Mouse (Mus musculus) kidney, embryonic 16.5 days (tissue): ENCODE measurements around the gene Ppp1r1b. TPM values are rescaled to one million over a fixed set of nuclear protein-coding genes. Genes with fewer than 3 reads are reported as not detected.

Source experiments
- ATAC-seq: fragments of 200-750 bp; cut with Nextera tagmentation; 2 replicates; pipeline ENCODE4 v1.8.0; 2017; ENCODE audit warnings: moderate TSS enrichment; ENCODE audit not compliant: low FRiP score, low TSS enrichment
- H3K27ac ChIP-seq: fragments of 300-500 bp; sonication (generic); 2 replicates; pipeline ENCODE4 v1.5.1; 2014; ENCODE audit warnings: low read length
- H3K27me3 ChIP-seq: fragments of 300-500 bp; sonication (generic); 2 replicates; pipeline ENCODE4 v1.6.1; 2014; ENCODE audit warnings: low read length, control low read depth, mixed read lengths; ENCODE audit not compliant: insufficient read depth
- H3K36me3 ChIP-seq: fragments of 300-500 bp; sonication (generic); 2 replicates; pipeline ENCODE4 v1.6.1; 2014; ENCODE audit warnings: low read length, control low read depth, mixed read lengths; ENCODE audit not compliant: insufficient read depth
- H3K4me1 ChIP-seq: fragments of 300-500 bp; sonication (generic); 2 replicates; pipeline ENCODE4 v1.6.1; 2014; ENCODE audit warnings: low read length, control low read depth, mixed read lengths; ENCODE audit not compliant: insufficient read depth
- H3K4me2 ChIP-seq: fragments of 300-500 bp; sonication (generic); replicated peaks from 2 replicates; pipeline ENCODE4 v1.6.1; 2014; ENCODE audit warnings: low read depth, low read length
- H3K4me3 ChIP-seq: fragments of 300-500 bp; sonication (generic); 2 replicates; pipeline ENCODE4 v1.5.1; 2014; ENCODE audit warnings: mild to moderate bottlenecking, low read length
- H3K9ac ChIP-seq: fragments of 300-500 bp; sonication (generic); replicated peaks from 2 replicates; pipeline ENCODE4 v1.6.1; 2014; ENCODE audit warnings: low read length
- H3K9me3 ChIP-seq: fragments of 300-500 bp; sonication (generic); 2 replicates; pipeline ENCODE4 v1.6.1; 2016; ENCODE audit warnings: low read length, control low read depth
- WGBS: fragments of 180-500 bp; shearing (Covaris S2); extraction: QIAGEN DNeasy Blood & Tissue Kit; methylation state at CpG from one replicate; pipeline ENCODE4 v1.1.7; 2014; 5-methylcytosine and 5-hydroxymethylcytosine counted together
- polyA plus RNA-seq: library from polyadenylated mRNA; unstranded; fragments of >200 nt; fragmentation: Nextera tagmentation; extraction: Ambion mirVana; gene quantifications from 2 replicates; pipeline ENCODE4 v1.2.1, GENCODE M21; 2015

Gene Ppp1r1b
- 5.4 and 5.8 TPM in 2 replicates for polyA plus RNA-seq

DNA sequence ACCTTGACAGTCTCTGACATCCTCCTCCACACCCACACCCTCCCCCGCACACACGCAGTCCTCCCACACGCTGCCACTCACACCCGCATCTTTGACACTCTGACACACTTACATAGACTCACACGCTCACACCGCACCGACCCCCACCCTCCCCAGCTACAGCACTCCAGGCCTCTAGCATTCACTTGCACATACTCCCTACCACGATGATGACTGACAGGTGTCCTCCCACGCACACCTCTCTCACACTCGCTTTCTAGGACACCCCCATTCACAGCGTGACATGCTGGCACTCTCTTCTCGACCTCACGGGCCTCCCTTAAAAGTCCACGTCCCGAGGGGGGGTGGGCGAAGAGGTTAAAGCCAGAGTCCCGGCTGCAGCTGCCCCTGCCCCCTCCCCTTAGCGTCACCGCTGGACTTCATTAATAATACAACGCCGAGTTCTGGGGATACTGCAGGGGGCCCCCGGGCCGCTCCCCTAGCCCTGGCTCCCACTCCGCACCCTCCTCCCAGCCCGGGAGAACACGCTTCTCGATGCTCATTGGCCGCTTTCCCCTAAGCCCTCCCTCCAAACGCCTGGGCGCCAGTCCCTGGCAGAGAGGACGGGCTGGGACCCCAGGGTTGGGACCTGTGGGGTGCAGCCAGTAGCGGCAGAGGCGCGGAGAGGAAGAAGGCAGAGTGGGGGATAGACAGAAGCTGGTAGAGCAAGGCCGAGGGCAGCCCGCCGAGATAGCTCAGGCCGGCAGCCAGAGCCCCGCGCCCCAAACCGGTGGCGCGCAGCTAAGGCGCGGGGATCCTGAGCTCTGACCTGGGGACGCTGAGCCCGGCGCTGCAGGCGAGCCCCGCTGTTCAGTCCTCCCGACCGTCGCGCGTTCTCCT lies at the start of gene Ppp1r1b:
Ppp1r1b (plus strand) TSS at position 322 of the 879 bp plus-strand sequence.
- Histone ChIP-seq H3K9ac (peak within 1 kb of the TSS; percentile 67), H3K27me3 (peaks cover 74% of the 10 kb centered on the region), H3K4me1 (peaks cover 17% of the 10 kb centered on the region), H3K4me2 (peak within 1 kb of the TSS; percentile 97), H3K36me3 (no peaks in the 10 kb centered on the region), H3K4me3 (peak within 1 kb of the TSS; percentile 61), H3K27ac (no peak within 1 kb of the TSS), H3K9me3 (no peaks in the 10 kb centered on the region)
- ATAC-seq = 0 out of 2 replicates have a peak, but pooled peaks have one; percentile 53
- under 1% methylated on average over 55 of the region's 55 CpGs for WGBS

DNA sequence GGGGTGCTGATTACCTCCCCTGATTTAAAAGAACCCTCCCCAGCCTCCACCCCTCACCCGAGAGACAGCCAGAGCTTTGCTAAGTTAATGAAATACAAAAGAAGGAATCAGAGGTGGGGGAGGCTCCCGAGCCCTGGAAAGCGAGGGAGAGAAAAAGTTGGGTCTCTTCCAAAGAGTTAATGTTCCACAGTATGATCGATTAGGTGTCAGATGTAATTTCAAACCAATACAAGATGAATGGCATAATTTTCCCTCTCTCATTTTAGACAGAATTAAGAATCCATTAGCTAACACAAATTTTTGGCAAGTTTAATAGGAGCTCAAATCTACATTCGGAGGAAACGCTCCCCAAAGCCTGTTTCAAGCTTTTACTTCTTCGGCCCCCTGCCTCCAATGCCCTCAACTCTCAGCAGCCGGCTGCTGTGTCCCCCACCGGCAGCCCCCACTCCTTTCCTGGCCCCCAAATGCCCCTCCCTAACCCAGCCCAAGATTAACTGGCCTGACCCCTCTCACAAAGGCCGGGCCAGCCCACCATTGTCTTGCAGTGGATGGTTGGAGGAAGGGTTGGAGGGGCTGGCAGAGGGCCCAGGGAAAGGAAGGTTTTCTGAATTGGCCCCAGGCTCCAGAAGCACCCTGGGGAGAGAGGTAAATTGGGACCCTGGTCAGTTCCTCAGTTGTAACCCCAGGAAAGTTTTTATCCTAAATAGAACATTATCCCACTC lies 49.6 kb upstream of the Ppp1r1b start:
- Histone ChIP-seq H3K4me1 (peaks cover 36% of the 10 kb centered on the region), H3K4me2 (no peak overlapping the region), H3K27me3 (peaks cover 7% of the 10 kb centered on the region), H3K4me3 (no peak overlapping the region), H3K9ac (0 out of 2 replicates have a peak overlapping the region, but pooled peaks have one; percentile 35), H3K9me3 (no peaks in the 10 kb centered on the region), H3K36me3 (no peaks in the 10 kb centered on the region), H3K27ac (no peak overlapping the region)
- WGBS = 9% methylated on average over 10 of the region's 10 CpGs
- no peak for ATAC-seq

DNA sequence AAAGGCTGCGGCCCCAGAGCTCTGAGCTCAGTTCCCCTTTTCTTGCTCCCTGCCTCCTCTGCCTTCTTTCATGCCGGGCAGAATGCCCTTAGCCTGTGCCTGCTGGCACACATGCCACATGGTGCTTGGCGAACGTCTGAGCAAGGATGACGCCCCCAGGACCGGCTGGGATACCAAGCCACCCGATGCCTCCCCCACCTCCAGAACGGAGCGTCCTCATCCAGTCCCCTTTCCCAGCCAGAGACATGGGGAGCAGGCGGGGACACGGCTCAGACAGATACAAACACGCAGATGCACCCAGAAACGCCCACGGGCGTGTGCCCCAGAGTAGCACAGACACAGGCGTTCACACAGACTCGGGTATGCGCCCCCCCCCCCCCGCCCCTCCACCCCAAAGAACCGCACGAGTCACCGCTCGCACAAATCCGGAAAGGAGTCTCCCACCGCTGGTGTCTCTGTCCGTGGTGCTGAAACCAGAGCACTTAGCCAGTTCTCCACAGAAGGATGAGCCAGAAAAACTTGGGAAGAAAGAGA lies 34.3 kb upstream of the Ppp1r1b start:
- Histone ChIP-seq H3K4me3 (no peak overlapping the region), H3K9me3 (no peaks in the 10 kb centered on the region), H3K4me1 (no peaks in the 10 kb centered on the region), H3K36me3 (no peaks in the 10 kb centered on the region), H3K4me2 (no peak overlapping the region), H3K27ac (no peak overlapping the region), H3K9ac (no peak overlapping the region), H3K27me3 (peaks cover 76% of the 10 kb centered on the region)
- 1% methylated on average over 26 of the region's 26 CpGs for WGBS
- ATAC-seq = no peak

DNA sequence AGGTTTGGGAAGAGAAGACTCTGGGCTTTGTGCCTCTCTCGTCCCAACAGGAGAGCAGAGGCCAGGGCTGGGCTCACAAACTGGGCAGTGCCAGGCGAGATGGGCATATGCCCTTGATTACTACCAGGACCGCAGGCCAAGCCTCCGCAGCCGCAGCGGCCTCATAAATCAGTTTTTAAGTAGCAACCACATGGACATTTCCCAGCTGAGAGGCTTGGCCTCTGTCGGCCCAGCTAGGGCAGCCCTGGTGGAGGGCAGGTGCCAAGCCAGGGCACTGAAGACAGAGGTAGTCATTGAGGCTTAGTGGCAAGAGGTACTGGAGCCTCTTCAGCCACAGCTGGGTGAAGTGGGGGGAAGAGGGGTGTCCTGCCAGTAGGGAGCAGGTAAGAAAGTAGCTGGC lies 30.7 kb upstream of the Ppp1r1b start:
- H3K4me2 ChIP-seq = no peak overlapping the region
- H3K36me3 ChIP-seq = no peaks in the 10 kb centered on the region
- no peak for ATAC-seq
- no peak overlapping the region for H3K4me3 ChIP-seq
- WGBS = 2% methylated on average over 7 of the region's 7 CpGs
- H3K27me3 ChIP-seq = peaks cover 94% of the 10 kb centered on the region
- no peaks in the 10 kb centered on the region for H3K4me1 ChIP-seq
- no peak overlapping the region for H3K9ac ChIP-seq
- no peak overlapping the region for H3K27ac ChIP-seq
- H3K9me3 ChIP-seq = no peaks in the 10 kb centered on the region

DNA sequence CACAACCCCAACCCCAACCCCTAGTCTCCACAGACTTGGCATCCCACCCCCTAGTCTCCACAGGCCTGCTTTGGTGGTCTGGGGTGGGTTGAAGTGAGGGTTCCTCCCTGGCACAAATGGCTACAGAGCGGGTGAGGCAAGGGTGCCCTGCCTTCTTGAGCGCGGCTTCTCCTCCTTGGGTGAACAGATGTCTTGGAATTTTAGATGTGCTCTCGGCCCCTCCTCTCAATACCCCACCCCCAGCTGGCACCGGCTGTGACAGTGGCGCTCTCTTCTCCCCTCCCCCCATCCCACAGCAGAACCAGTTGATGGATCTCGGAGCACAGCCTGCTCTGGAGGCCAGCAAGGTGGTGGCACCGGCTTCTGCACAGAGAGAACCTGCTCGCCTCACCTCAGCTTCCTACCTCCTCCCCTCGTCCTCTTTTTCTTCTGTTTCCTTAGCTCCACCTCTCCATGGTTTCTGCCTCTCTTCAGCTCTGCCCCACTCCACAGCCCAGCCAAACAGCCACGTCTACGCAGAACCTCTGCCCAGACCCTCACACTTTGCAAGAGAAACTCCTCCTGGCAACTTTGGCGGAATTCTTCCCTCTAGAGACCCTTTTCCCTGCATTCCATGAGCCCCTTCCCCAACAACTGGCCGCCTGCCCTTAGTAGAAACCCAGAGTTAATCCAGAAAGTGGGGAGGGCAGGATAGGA lies 29.6 kb upstream of the Ppp1r1b start:
- no peak overlapping the region for H3K4me2 ChIP-seq
- H3K36me3 ChIP-seq = no peaks in the 10 kb centered on the region
- no peak overlapping the region for H3K4me3 ChIP-seq
- peaks cover 98% of the 10 kb centered on the region for H3K27me3 ChIP-seq
- H3K9me3 ChIP-seq = no peaks in the 10 kb centered on the region
- no peak overlapping the region for H3K27ac ChIP-seq
- no peak overlapping the region for H3K9ac ChIP-seq
- H3K4me1 ChIP-seq = no peaks in the 10 kb centered on the region
- WGBS = 2% methylated on average over 14 of the region's 14 CpGs
- ATAC-seq = no peak

DNA sequence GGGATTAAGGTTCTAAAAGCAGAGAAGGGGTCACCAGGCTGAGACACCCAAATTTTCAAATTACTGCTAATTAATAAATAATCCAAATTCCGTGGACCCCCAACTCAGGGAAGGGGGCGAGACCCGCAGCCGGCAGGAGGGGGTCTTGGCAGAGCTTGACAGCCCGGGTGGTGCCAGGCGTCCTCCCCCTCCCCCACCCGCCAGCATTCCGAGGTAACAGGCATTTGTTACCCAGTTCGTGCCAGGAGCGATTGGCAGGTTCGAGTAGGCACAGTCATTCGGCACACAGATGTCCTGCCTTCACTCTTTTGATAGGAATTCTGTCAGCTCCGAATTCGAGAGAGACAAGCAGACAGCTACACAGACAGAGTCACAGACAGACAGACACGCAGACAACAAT lies 29.1 kb upstream of the Ppp1r1b start:
- Histone ChIP-seq H3K27me3 (peaks cover 99% of the 10 kb centered on the region), H3K27ac (no peak overlapping the region), H3K9me3 (no peaks in the 10 kb centered on the region), H3K4me1 (no peaks in the 10 kb centered on the region), H3K36me3 (no peaks in the 10 kb centered on the region), H3K9ac (no peak overlapping the region), H3K4me2 (no peak overlapping the region), H3K4me3 (no peak overlapping the region)
- 2% methylated on average over 15 of the region's 15 CpGs for WGBS
- no peak for ATAC-seq

DNA sequence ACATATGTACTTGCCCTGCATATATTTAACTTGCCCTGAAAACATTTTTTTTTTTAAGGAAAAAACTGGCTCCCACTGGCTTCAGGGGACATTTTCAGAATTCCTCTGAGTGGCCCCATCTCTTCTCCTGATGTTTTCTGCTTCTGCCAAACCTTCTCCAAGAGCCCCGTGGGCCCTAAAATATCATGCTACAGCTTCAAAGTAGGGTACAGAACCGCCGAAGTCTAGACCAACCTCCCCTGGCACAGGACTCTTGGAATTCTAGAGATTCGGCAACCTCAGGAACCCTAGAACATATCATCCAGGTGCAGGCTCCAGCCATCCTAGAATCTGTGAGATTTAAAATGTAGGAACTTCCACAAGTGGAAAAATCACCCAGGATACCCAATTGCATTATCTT lies 28.7 kb upstream of the Ppp1r1b start:
- no peak overlapping the region for H3K27ac ChIP-seq
- no peaks in the 10 kb centered on the region for H3K36me3 ChIP-seq
- ATAC-seq = no peak
- peaks cover 99% of the 10 kb centered on the region for H3K27me3 ChIP-seq
- no peaks in the 10 kb centered on the region for H3K4me1 ChIP-seq
- H3K4me3 ChIP-seq = no peak overlapping the region
- no peaks in the 10 kb centered on the region for H3K9me3 ChIP-seq
- no peak overlapping the region for H3K4me2 ChIP-seq
- 10% methylated on average over 4 of the region's 4 CpGs for WGBS
- no peak overlapping the region for H3K9ac ChIP-seq

DNA sequence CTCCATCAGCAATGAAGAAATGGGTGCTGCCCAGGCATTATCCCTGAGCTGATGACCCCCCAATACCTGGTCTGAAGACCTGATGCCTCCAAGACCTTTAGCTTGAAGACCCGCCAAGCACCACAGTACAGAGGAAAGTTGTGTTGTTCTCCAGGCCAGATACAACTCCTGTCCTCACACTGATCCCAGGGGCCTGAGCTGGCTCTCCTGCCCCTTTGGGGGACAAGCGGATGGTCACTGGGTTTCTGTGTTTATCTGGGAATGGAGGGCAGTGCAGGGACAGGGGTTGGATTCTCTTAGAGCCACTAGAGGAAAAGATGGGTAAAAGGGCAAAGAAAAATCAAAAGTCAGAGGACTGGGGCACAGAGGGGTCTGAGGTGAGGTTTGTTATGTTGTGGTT lies 28.3 kb upstream of the Ppp1r1b start:
- Histone ChIP-seq H3K4me3 (no peak overlapping the region), H3K27ac (no peak overlapping the region), H3K27me3 (peaks cover 100% of the 10 kb centered on the region), H3K36me3 (no peaks in the 10 kb centered on the region), H3K4me2 (no peak overlapping the region), H3K9ac (no peak overlapping the region), H3K4me1 (no peaks in the 10 kb centered on the region), H3K9me3 (no peaks in the 10 kb centered on the region)
- ATAC-seq = no peak
- 5% methylated on average over 2 of the region's 2 CpGs for WGBS

DNA sequence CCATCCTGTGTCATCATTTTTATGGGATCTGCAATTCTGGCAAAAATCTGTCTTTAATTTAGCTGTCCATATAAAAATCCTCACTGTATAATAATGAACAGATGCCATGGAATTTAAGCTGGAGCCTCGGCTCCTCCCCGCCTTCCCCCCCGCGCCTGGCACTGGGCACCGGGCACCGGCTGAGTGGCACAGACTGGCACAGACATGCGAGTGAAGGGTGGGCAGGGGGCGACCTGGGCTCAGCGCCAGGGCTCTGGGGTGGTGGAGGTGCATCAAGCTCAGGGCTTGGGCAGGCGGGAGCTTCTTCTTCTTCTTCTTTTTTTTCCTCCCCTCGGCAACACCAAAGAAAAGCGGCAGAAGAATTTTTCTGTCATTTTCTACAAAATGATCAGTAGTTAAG lies 27.8 kb upstream of the Ppp1r1b start:
- H3K27me3 ChIP-seq = peaks cover 100% of the 10 kb centered on the region
- H3K36me3 ChIP-seq = no peaks in the 10 kb centered on the region
- H3K9me3 ChIP-seq = no peaks in the 10 kb centered on the region
- 8% methylated on average over 12 of the region's 12 CpGs for WGBS
- no peak overlapping the region for H3K4me3 ChIP-seq
- no peak overlapping the region for H3K27ac ChIP-seq
- H3K4me2 ChIP-seq = no peak overlapping the region
- ATAC-seq = no peak
- no peak overlapping the region for H3K9ac ChIP-seq
- no peaks in the 10 kb centered on the region for H3K4me1 ChIP-seq
